Mouse (Mus musculus): ENCODE results near the gene Gm20388. TPM values are rescaled to one million over a fixed set of nuclear protein-coding genes. Genes with fewer than 3 reads are reported as not detected.
A peak's percentile ranks its signal among the peaks of the same experiment; 100 is the strongest.
"Not testable (repeated sequence)": the region's sequence is repeated elsewhere in the genome, so short reads cannot be mapped to it uniquely, and the experiment has no call there.

The Gm20388 gene
- polyA plus RNA-seq, 1 experiment from 2014 or later, result 12.4 TPM

GRCm38 (mm10) chr8:122571750-122572267 lies 2661.2 kb downstream of the Gm20388 start:
- peaks cover 12% of the 10 kb centered on the region; the same call in 1 of the 2 replicates for H3K36me3 ChIP-seq (ENCODE audit: control insufficient read depth, insufficient read depth, low read length)
- ATAC-seq, result no peak
- no peak overlapping the region for H3K27ac ChIP-seq (ENCODE audit: low read depth, low read length)
- peaks cover 31% of the 10 kb centered on the region for H3K4me1 ChIP-seq (ENCODE audit: control insufficient read depth, insufficient read depth, low read depth, low read length)
- no peak overlapping the region for H3K9ac ChIP-seq (ENCODE audit: low read depth, low read length)
- no peak overlapping the region for H3K4me3 ChIP-seq (ENCODE audit: low read length)
- WGBS, result 91% methylated on average over 17 of the region's 17 CpGs
- no peaks in the 10 kb centered on the region for H3K27me3 ChIP-seq (replicated peaks; ENCODE audit: control insufficient read depth, insufficient read depth, low read length)
- no peak overlapping the region for H3K4me2 ChIP-seq (ENCODE audit: low read length)
- no peaks in the 10 kb centered on the region for H3K9me3 ChIP-seq (ENCODE audit: control insufficient read depth, low read length)

- Histone ChIP-seq H3K27me3 (replicated peaks; ENCODE audit: control insufficient read depth, insufficient read depth, low read length) (no peaks in the 10 kb centered on the region), H3K9ac (ENCODE audit: low read depth, low read length) (no peak overlapping the region), H3K36me3 (ENCODE audit: control insufficient read depth, insufficient read depth, low read length) (peaks cover 12% of the 10 kb centered on the region; the same call in 1 of the 2 replicates), H3K4me2 (ENCODE audit: low read length) (no peak overlapping the region), H3K9me3 (ENCODE audit: control insufficient read depth, low read length) (no peaks in the 10 kb centered on the region), H3K4me3 (ENCODE audit: low read length) (no peak overlapping the region), H3K27ac (ENCODE audit: low read depth, low read length) (no peak overlapping the region), H3K4me1 (ENCODE audit: control insufficient read depth, insufficient read depth, low read depth, low read length) (peaks cover 29% of the 10 kb centered on the region)
- no peak for ATAC-seq
- 90% methylated on average over 3 of the region's 3 CpGs for WGBS
Observed at GRCm38 (mm10) chr8:122572751-122573150, 2662.1 kb downstream of the Gm20388 start.

- H3K4me1 ChIP-seq (ENCODE audit: control insufficient read depth, insufficient read depth, low read depth, low read length), result peaks cover 29% of the 10 kb centered on the region
- H3K36me3 ChIP-seq (ENCODE audit: control insufficient read depth, insufficient read depth, low read length), result peaks cover 12% of the 10 kb centered on the region; the same call in 1 of the 2 replicates
- H3K4me3 ChIP-seq (ENCODE audit: low read length); H3K27me3 ChIP-seq (replicated peaks; ENCODE audit: control insufficient read depth, insufficient read depth, low read length); H3K4me2 ChIP-seq (ENCODE audit: low read length); H3K9ac ChIP-seq (ENCODE audit: low read depth, low read length); ATAC-seq; H3K9me3 ChIP-seq (ENCODE audit: control insufficient read depth, low read length); H3K27ac ChIP-seq (ENCODE audit: low read depth, low read length): not testable (repeated sequence)
- 31% methylated on average over 4 of the region's 4 CpGs for WGBS
Observed at GRCm38 (mm10) chr8:122573176-122573575, 2662.5 kb downstream of the Gm20388 start.

- WGBS, result 49% methylated on average over 9 of the region's 9 CpGs
- no peak for ATAC-seq
- H3K4me3 ChIP-seq (ENCODE audit: low read length), result no peak overlapping the region
- no peak overlapping the region for H3K4me2 ChIP-seq (ENCODE audit: low read length)
- H3K27ac ChIP-seq (ENCODE audit: low read depth, low read length), result no peak overlapping the region; the same call in 1 of the 2 replicates
- peaks cover 29% of the 10 kb centered on the region for H3K4me1 ChIP-seq (ENCODE audit: control insufficient read depth, insufficient read depth, low read depth, low read length)
- no peaks in the 10 kb centered on the region for H3K27me3 ChIP-seq (replicated peaks; ENCODE audit: control insufficient read depth, insufficient read depth, low read length)
- peaks cover 12% of the 10 kb centered on the region; the same call in 1 of the 2 replicates for H3K36me3 ChIP-seq (ENCODE audit: control insufficient read depth, insufficient read depth, low read length)
- no peaks in the 10 kb centered on the region for H3K9me3 ChIP-seq (ENCODE audit: control insufficient read depth, low read length)
- no peak overlapping the region for H3K9ac ChIP-seq (ENCODE audit: low read depth, low read length)
Observed at GRCm38 (mm10) chr8:122573577-122573976, 2662.9 kb downstream of the Gm20388 start.

- no peak overlapping the region for H3K4me2 ChIP-seq (ENCODE audit: low read length)
- no peak overlapping the region for H3K9ac ChIP-seq (ENCODE audit: low read depth, low read length)
- peaks cover 24% of the 10 kb centered on the region for H3K4me1 ChIP-seq (ENCODE audit: control insufficient read depth, insufficient read depth, low read depth, low read length)
- ATAC-seq, result no peak
- H3K27ac ChIP-seq (ENCODE audit: low read depth, low read length), result no peak overlapping the region
- 47% methylated on average over 3 of the region's 3 CpGs for WGBS
- peaks cover 12% of the 10 kb centered on the region; the same call in 1 of the 2 replicates for H3K36me3 ChIP-seq (ENCODE audit: control insufficient read depth, insufficient read depth, low read length)
- H3K4me3 ChIP-seq (ENCODE audit: low read length), result no peak overlapping the region
- no peaks in the 10 kb centered on the region for H3K27me3 ChIP-seq (replicated peaks; ENCODE audit: control insufficient read depth, insufficient read depth, low read length)
- H3K9me3 ChIP-seq (ENCODE audit: control insufficient read depth, low read length), result no peaks in the 10 kb centered on the region
Observed at GRCm38 (mm10) chr8:122574264-122574663, 2663.6 kb downstream of the Gm20388 start.

GRCm38 (mm10) chr8:122574667-122575251 lies 2664.1 kb downstream of the Gm20388 start:
- WGBS, result 51% methylated on average over 10 of the region's 10 CpGs
- H3K9me3 ChIP-seq (ENCODE audit: control insufficient read depth, low read length), result no peaks in the 10 kb centered on the region
- H3K4me3 ChIP-seq (ENCODE audit: low read length), result no peak overlapping the region
- peaks cover 23% of the 10 kb centered on the region for H3K4me1 ChIP-seq (ENCODE audit: control insufficient read depth, insufficient read depth, low read depth, low read length)
- H3K36me3 ChIP-seq (ENCODE audit: control insufficient read depth, insufficient read depth, low read length), result peaks cover 12% of the 10 kb centered on the region; the same call in 1 of the 2 replicates
- H3K4me2 ChIP-seq (ENCODE audit: low read length), result peak overlapping the region; percentile 64
- no peaks in the 10 kb centered on the region for H3K27me3 ChIP-seq (replicated peaks; ENCODE audit: control insufficient read depth, insufficient read depth, low read length)
- no peak for ATAC-seq
- no peak overlapping the region for H3K27ac ChIP-seq (ENCODE audit: low read depth, low read length)
- H3K9ac ChIP-seq (ENCODE audit: low read depth, low read length), result no peak overlapping the region; the same call in 1 of the 2 replicates

- ATAC-seq, result no peak
- H3K4me1 ChIP-seq (ENCODE audit: control insufficient read depth, insufficient read depth, low read depth, low read length), result peaks cover 23% of the 10 kb centered on the region
- no peak overlapping the region for H3K27ac ChIP-seq (ENCODE audit: low read depth, low read length)
- WGBS, result 76% methylated on average over 8 of the region's 8 CpGs
- no peaks in the 10 kb centered on the region for H3K9me3 ChIP-seq (ENCODE audit: control insufficient read depth, low read length)
- H3K4me3 ChIP-seq (ENCODE audit: low read length), result no peak overlapping the region
- H3K9ac ChIP-seq (ENCODE audit: low read depth, low read length), result peak overlapping the region; percentile 78
- no peaks in the 10 kb centered on the region for H3K27me3 ChIP-seq (replicated peaks; ENCODE audit: control insufficient read depth, insufficient read depth, low read length)
- H3K36me3 ChIP-seq (ENCODE audit: control insufficient read depth, insufficient read depth, low read length), result peaks cover 11% of the 10 kb centered on the region; the same call in 1 of the 2 replicates
- peak overlapping the region; percentile 64 for H3K4me2 ChIP-seq (ENCODE audit: low read length)
Observed at GRCm38 (mm10) chr8:122575286-122575685, 2664.6 kb downstream of the Gm20388 start.

GRCm38 (mm10) chr8:122575735-122576647 lies 2665.3 kb downstream of the Gm20388 start:
- Histone ChIP-seq H3K27ac (ENCODE audit: low read depth, low read length) (peak overlapping the region; percentile 76), H3K9me3 (ENCODE audit: control insufficient read depth, low read length) (no peaks in the 10 kb centered on the region), H3K4me2 (ENCODE audit: low read length) (peak overlapping the region; percentile 64), H3K36me3 (ENCODE audit: control insufficient read depth, insufficient read depth, low read length) (peaks cover 9% of the 10 kb centered on the region; the same call in 1 of the 2 replicates), H3K9ac (ENCODE audit: low read depth, low read length) (peak overlapping the region; percentile 78), H3K4me1 (ENCODE audit: control insufficient read depth, insufficient read depth, low read depth, low read length) (peaks cover 23% of the 10 kb centered on the region), H3K4me3 (ENCODE audit: low read length) (peak overlapping the region; percentile 64), H3K27me3 (replicated peaks; ENCODE audit: control insufficient read depth, insufficient read depth, low read length) (no peaks in the 10 kb centered on the region)
- peak; percentile 29 for ATAC-seq
- WGBS, result 17% methylated on average over 21 of the region's 21 CpGs

- peak; percentile 94 for ATAC-seq
- Histone ChIP-seq H3K4me3 (ENCODE audit: low read length) (peak within 1 kb of the TSS; percentile 64), H3K4me2 (ENCODE audit: low read length) (peak within 1 kb of the TSS; percentile 64), H3K4me1 (ENCODE audit: control insufficient read depth, insufficient read depth, low read depth, low read length) (peaks cover 23% of the 10 kb centered on the region), H3K9ac (ENCODE audit: low read depth, low read length) (peak within 1 kb of the TSS; percentile 78), H3K27ac (ENCODE audit: low read depth, low read length) (peak within 1 kb of the TSS; percentile 76), H3K36me3 (ENCODE audit: control insufficient read depth, insufficient read depth, low read length) (peaks cover 8% of the 10 kb centered on the region; the same call in 1 of the 2 replicates), H3K9me3 (ENCODE audit: control insufficient read depth, low read length) (no peaks in the 10 kb centered on the region), H3K27me3 (replicated peaks; ENCODE audit: control insufficient read depth, insufficient read depth, low read length) (no peaks in the 10 kb centered on the region)
- under 1% methylated on average over 38 of the region's 39 CpGs for WGBS
Observed at GRCm38 (mm10) chr8:122576648-122577022, 2666.0 kb downstream of the Gm20388 start, which contains the start of gene Aprt. Aprt (minus strand) TSS chr8:122576909.
